Mouse (Mus musculus) heart, adult 2 months (tissue): ENCODE measurements around the gene S1pr5. TPM values are rescaled to one million over a fixed set of nuclear protein-coding genes. Genes with fewer than 3 reads are reported as not detected.

Experiments used
- DNase-seq, 2 experiments: peaks; one replicate each; pipeline ENCODE4 v3.0.0; 2021
- H3K27ac ChIP-seq: fragments of 200-600 bp; 2 replicates; pipeline ENCODE4 v1.8.1; 2022
- H3K27me3 ChIP-seq: fragments of 200-500 bp; 2 replicates; pipeline ENCODE4 v1.6.1; 2012; ENCODE audit warnings: mild to moderate bottlenecking, low read length, inconsistent platforms, mixed read lengths; ENCODE audit not compliant: control insufficient read depth, insufficient read depth
- H3K36me3 ChIP-seq: fragments of 200-500 bp; 2 replicates; pipeline ENCODE4 v1.6.1; 2012; ENCODE audit warnings: low read length, inconsistent platforms; ENCODE audit not compliant: control insufficient read depth, insufficient read depth
- H3K4me1 ChIP-seq: fragments of 200-500 bp; 2 replicates; pipeline ENCODE4 v1.6.1; 2011; ENCODE audit warnings: low read length; ENCODE audit not compliant: control insufficient read depth, insufficient read depth
- H3K4me3 ChIP-seq: fragments of 200-600 bp; 2 replicates; pipeline ENCODE4 v1.8.1; 2022
- H3K79me2 ChIP-seq: fragments of 200-500 bp; replicated peaks from 2 replicates; pipeline ENCODE4 v1.6.1; 2012; ENCODE audit warnings: mild to moderate bottlenecking, inconsistent platforms, low read length, moderate library complexity, mixed read lengths; ENCODE audit not compliant: control insufficient read depth, insufficient read depth
- H3K9ac ChIP-seq: fragments of 200-500 bp; 2 replicates; pipeline ENCODE4 v1.6.1; 2012; ENCODE audit warnings: low read depth, mild to moderate bottlenecking, control low read depth, inconsistent platforms, low read length, mixed read lengths
- CTCF ChIP-seq: fragments of 200-600 bp; IDR thresholded peaks from 2 replicates; pipeline ENCODE4 v1.8.1; 2022; ENCODE audit warnings: antibody characterized with exemption, mild to moderate bottlenecking, moderate library complexity
- EP300 ChIP-seq: fragments of 200-500 bp; IDR thresholded peaks from 2 replicates; pipeline ENCODE4 v1.6.1; 2011; ENCODE audit warnings: low read depth, low read length, control low read depth; ENCODE audit not compliant: insufficient read depth
- POLR2A ChIP-seq: fragments of 200-500 bp; IDR thresholded peaks from 2 replicates; pipeline ENCODE4 v1.6.1; 2011; ENCODE audit warnings: mild to moderate bottlenecking, low read depth, low read length, control low read depth; ENCODE audit not compliant: insufficient read depth
- WGBS: fragments of 180-500 bp; shearing (Covaris S2); methylation state at CpG from one replicate; pipeline ENCODE4 v1.1.7; 2018; 5-methylcytosine and 5-hydroxymethylcytosine counted together
- intact Hi-C: fragments of 180-260 bp; cut with DNase I; formaldehyde crosslinking; loops from one replicate; pipeline ENCODE4 v1.15.1; 2025
- polyA plus RNA-seq: library from polyadenylated mRNA; depleted of rRNA; stranded (reverse); fragments of >200 nt; gene quantifications from 2 replicates; pipeline ENCODE4 v1.2.3, GENCODE M21; 2012
- total RNA-seq, 2 experiments: library from RNA; stranded (reverse); gene quantifications; 2 replicates each; pipeline ENCODE4 v1.2.3; 2021

S1pr5 gene
- total and polyA plus RNA-seq, 3 experiments = 1.2 to 1.5 (median 1.3) TPM

DNA sequence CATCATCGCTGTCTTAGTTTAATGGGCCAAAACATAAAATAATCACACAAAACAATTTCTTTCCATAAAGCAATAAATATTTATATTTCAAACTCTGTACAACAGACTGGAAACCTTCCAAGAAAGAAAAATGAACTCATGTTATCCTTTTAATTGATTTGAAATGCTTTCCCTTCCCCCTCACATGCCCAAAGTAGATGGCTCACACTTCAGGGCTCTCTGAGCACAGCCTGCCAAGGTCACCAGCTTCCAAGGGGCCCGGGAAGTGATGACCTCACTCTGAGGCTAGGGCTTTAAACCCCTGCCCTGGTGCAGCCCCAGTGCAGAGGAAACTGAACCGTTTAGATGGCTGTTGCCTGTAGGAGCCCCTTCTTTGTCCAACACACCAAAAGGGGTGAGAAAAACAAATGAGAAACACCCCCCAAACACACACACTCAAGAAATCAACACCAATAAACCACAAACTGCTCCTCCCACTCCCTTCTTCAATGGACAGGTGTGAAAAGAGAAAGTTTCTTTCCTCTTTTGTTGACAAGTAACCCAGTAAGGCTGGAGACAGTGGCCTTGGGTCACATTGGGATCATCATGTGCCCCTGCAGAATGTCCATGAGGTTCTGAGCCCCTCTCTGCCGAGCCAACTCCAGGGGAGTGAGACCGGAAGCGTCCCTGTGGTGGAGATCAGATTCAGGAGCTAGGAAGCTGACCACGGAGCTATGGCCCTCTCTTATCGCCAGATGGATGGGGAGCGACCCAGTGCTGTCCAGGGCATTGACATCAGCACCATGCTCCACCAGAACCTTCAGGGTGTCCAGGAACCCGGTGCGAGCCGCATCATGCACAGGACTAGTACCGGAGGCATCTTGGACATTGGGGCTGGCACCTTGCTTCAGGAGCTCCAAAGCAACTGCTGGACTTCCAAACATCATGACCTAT is 40.4 kb upstream of the S1pr5 start:
- no peak for TF ChIP-seq CTCF
- TF ChIP-seq EP300 = no peak
- TF ChIP-seq POLR2A = no peak
- WGBS = 62% methylated on average over 13 of the region's 13 CpGs
- intact Hi-C loops = loop anchor here (2.0 to 10.0 kb wide), 2 partner anchors 50 to 394 kb away; partner anchors contain the start of genes Eif3g and Keap1
- Histone ChIP-seq H3K4me1 (peaks cover 5% of the 10 kb centered on the region), H3K9ac (peak overlapping the region; percentile 71), H3K27me3 (no peaks in the 10 kb centered on the region), H3K27ac (peak overlapping the region; percentile 89), H3K36me3 (peaks cover 4% of the 10 kb centered on the region), H3K79me2 (no peaks in the 10 kb centered on the region), H3K4me3 (peak overlapping the region; percentile 99)
- peak in 1 of 2 experiments; percentile 29 for DNase-seq

DNA sequence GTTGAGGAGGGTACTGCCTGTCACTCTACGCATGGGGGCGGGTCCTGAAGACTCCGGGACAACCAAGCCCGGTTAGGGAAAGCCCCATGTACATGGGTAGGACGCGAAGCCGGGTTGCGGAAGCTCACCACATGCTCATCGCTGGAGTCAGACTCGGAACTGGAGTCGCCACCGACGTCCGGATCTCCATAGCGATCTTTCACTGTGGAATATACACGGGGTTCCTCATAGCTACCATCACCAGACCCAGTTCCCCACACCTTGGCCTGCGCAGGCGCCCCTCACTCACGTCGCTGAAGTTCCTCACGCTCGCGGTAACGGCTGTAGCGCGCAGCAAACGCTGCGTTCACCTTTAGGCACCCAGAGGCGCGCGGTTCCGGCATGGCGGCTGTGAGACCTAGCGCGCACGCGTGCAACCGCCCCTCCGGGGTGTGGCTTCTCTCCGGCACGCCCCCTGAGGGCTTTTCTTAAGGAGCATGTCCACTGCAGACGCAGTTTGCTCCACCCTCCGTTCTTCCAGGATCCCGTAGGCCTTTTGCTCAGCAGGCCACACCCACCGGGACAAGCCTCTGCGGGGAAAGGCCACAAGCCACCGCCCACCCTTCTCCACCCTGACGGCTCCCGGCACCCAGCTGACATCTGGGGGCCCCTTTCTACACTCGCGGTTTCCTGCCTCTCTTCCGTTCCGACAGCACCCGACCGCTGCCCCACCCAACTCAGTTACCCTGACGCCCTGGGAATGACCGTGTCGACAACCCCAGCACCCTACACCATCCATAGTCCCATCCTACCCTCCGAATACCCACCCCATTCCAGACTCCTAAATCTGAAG is 39.5 kb upstream of the S1pr5 start, which contains the start of gene Kri1:
Kri1 (minus strand) TSS at position 399 of the 832 bp plus-strand sequence.
- TF ChIP-seq POLR2A (peak; percentile 84), CTCF (0 out of 2 replicates have a peak, but pooled peaks have one; percentile 16), EP300 (peak; percentile 69; the same call in 1 of the 2 replicates)
- peak; percentile 99 for DNase-seq
- peak within 1 kb of the TSS; percentile 89 for H3K27ac ChIP-seq
- H3K36me3 ChIP-seq = peaks cover 4% of the 10 kb centered on the region
- intact Hi-C loops = loop anchor here (1.0 to 10.0 kb wide), 3 partner anchors 22 to 393 kb away; partner anchors contain the start of genes Atg4d, Eif3g and Keap1
- H3K9ac ChIP-seq = peak within 1 kb of the TSS; percentile 73
- under 1% methylated on average over 59 of the region's 59 CpGs for WGBS
- no peaks in the 10 kb centered on the region for H3K27me3 ChIP-seq
- peaks cover 5% of the 10 kb centered on the region for H3K4me1 ChIP-seq
- peak within 1 kb of the TSS; percentile 99 for H3K4me3 ChIP-seq
- no peaks in the 10 kb centered on the region for H3K79me2 ChIP-seq

DNA sequence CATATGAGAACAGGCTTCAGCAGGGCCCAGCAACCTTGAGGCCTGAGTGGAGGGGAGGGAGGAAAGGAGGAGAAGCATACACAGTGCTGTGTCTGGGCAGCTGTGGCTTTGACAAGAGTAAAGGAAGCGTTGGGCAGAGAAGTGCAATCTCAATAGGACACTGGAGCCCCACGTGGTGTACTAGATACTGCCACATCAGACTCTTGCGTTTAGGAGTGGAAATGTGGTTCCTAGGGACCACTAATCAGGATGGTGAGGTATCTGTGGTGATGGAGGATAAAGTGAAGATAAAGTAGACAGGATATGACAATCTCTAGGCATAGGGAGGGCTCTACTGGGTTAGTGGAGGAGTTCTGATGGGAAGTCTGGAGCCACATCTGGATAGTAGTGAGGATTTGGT is 38.5 kb upstream of the S1pr5 start:
- 23% methylated on average over 3 of the region's 3 CpGs for WGBS
- Histone ChIP-seq H3K79me2 (no peaks in the 10 kb centered on the region), H3K9ac (no peak overlapping the region), H3K36me3 (peaks cover 4% of the 10 kb centered on the region), H3K4me3 (no peak overlapping the region; the same call in 1 of the 2 replicates), H3K27ac (no peak overlapping the region), H3K4me1 (peaks cover 5% of the 10 kb centered on the region), H3K27me3 (no peaks in the 10 kb centered on the region)
- no peak for TF ChIP-seq POLR2A
- no peak for TF ChIP-seq CTCF
- TF ChIP-seq EP300 = no peak
- intact Hi-C loops = loop anchor here (1.0 to 10.0 kb wide), 2 partner anchors 21 to 392 kb away; partner anchors contain the start of genes Atg4d and Eif3g
- no peak for DNase-seq

DNA sequence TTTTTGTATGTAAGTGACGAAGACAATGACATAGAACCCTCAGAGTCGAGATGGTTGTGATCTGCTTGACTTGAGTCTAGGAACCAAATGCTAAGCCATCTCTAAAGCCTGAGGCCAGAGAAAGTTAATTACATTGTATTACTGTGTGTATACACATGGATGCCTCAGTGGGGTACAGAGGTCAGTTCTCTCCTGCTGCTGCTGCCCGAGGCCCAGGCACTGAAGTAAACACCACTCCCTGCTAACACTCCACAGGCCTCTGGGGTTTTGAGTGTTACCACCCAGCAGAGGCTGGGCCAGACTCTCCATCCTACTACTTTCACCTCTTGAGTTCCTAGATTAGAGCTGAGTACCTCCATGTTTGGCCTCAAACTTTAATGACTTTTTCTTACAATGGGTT is 35.8 kb upstream of the S1pr5 start:
- TF ChIP-seq POLR2A = no peak
- TF ChIP-seq CTCF = no peak
- no peak for TF ChIP-seq EP300
- no peak for DNase-seq
- Histone ChIP-seq H3K9ac (no peak overlapping the region), H3K27me3 (no peaks in the 10 kb centered on the region), H3K4me3 (no peak overlapping the region), H3K27ac (no peak overlapping the region), H3K79me2 (no peaks in the 10 kb centered on the region), H3K36me3 (peaks cover 4% of the 10 kb centered on the region), H3K4me1 (peaks cover 5% of the 10 kb centered on the region)
- 89% methylated on average over 3 of the region's 3 CpGs for WGBS
- intact Hi-C loops = loop anchor here (10.0 kb wide), 1 partner anchor 389 kb away; the partner anchor contains the start of gene Eif3g

DNA sequence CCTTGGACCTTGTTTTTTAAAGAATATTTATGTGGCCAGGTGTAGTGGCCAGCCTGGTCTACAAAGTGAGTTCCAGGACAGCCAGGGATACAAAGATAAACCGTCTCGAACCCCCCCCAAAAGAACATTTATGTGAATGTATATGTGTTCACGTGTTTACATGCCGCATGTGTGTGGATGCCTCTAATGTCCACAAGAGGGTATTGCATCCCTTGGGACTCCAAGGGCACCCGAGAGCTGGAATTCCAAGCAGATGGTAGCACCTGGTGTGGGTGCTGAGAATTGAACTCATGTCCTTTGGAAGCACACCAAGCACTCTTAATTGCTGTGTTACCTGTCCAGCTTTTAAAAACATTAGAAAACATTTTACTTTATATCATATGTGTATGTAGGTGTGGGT is 35.3 kb upstream of the S1pr5 start:
- intact Hi-C loops = loop anchor here (10.0 kb wide), 1 partner anchor 389 kb away; the partner anchor contains the start of gene Eif3g
- no peaks in the 10 kb centered on the region for H3K79me2 ChIP-seq
- no peaks in the 10 kb centered on the region for H3K27me3 ChIP-seq
- peaks cover 5% of the 10 kb centered on the region for H3K4me1 ChIP-seq
- WGBS = 89% methylated on average over 5 of the region's 5 CpGs
- no peak for DNase-seq
- 0 out of 2 replicates have a peak, but pooled peaks have one; percentile 13 for TF ChIP-seq CTCF
- no peak for TF ChIP-seq EP300
- no peak overlapping the region for H3K27ac ChIP-seq
- H3K9ac ChIP-seq = no peak overlapping the region
- no peak overlapping the region for H3K4me3 ChIP-seq
- peaks cover 2% of the 10 kb centered on the region for H3K36me3 ChIP-seq
